Mouse (Mus musculus): ENCODE results near the gene Armc10. TPM values are rescaled to one million over a fixed set of nuclear protein-coding genes. Genes with fewer than 3 reads are reported as not detected.
A peak's percentile ranks its signal among the peaks of the same experiment; 100 is the strongest.

Armc10 gene
- polyA plus RNA-seq, 1 experiment, result 74.3 TPM

DNA sequence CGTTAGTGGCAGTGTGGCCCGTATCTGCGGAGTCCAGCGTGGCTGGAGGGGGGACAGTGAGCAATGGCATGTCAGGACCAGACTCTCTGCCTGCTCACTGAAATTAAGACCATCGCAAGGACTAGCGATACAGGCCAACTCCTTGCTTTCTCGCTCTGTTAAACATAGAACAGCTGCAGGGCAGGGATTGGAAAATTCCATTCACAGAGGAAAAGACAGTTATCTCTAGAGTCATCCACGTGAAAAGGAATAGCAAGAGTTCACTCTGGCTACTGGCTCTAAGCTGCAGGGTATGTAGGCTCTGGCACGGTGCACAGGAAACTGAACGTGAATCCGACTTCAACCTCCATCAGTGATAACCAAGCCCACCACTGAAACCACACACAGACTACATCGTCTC is 29.4 kb downstream of the Armc10 start:
- H3K36me3 ChIP-seq (ENCODE audit: control insufficient read depth, insufficient read depth, low read length, poor library complexity, severe bottlenecking), result no peaks in the 10 kb centered on the region
- no peak overlapping the region for H3K9ac ChIP-seq (ENCODE audit: low read depth, poor library complexity, severe bottlenecking)
- peak overlapping the region; percentile 25 for H3K4me3 ChIP-seq (ENCODE audit: low read depth, low read length)
- TF ChIP-seq POLR2A (IDR thresholded peaks at IDR 0.05; ENCODE audit: insufficient read depth, low read length), result no peak
- no peak for TF ChIP-seq EP300 (IDR thresholded peaks at IDR 0.05; ENCODE audit: insufficient read depth, low read depth, low read length)
- no peak for TF ChIP-seq CTCF (IDR thresholded peaks at IDR 0.05; ENCODE audit: low read depth, low read length)
- peaks cover 3% of the 10 kb centered on the region for H3K4me1 ChIP-seq (ENCODE audit: control insufficient read depth, insufficient read depth, low read length)
- H3K27me3 ChIP-seq (ENCODE audit: control insufficient read depth, insufficient read depth, low read length, poor library complexity, severe bottlenecking), result no peaks in the 10 kb centered on the region
- H3K27ac ChIP-seq (ENCODE audit: insufficient read depth, low read length), result no peak overlapping the region
- H3K9me3 ChIP-seq (replicated peaks; ENCODE audit: control insufficient read depth, insufficient read depth, low read length, poor library complexity, severe bottlenecking), result no peaks in the 10 kb centered on the region

DNA sequence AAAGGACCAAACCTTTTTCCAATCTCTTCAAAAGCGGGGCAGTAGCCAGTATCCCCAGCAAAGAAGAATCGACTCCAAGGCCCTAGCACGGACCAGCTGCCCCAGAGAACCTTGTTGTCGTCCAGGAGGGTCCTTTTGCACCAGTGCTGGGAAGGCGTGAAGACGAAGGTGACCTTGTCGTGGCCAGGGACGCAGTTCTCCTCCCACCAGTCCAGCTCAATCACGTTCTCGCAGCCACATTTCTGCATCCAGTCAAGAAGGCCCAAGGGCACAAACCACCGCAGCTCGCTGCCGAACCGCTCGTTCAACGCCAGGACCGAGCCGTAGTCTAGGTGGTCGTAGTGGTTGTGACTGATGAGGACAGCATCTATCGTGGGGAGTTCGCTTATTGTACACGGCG is 29.9 kb downstream of the Armc10 start:
- Histone ChIP-seq H3K27ac (ENCODE audit: insufficient read depth, low read length) (no peak overlapping the region), H3K9ac (ENCODE audit: low read depth, poor library complexity, severe bottlenecking) (no peak overlapping the region), H3K9me3 (replicated peaks; ENCODE audit: control insufficient read depth, insufficient read depth, low read length, poor library complexity, severe bottlenecking) (no peaks in the 10 kb centered on the region), H3K36me3 (ENCODE audit: control insufficient read depth, insufficient read depth, low read length, poor library complexity, severe bottlenecking) (no peaks in the 10 kb centered on the region), H3K4me1 (ENCODE audit: control insufficient read depth, insufficient read depth, low read length) (peaks cover 3% of the 10 kb centered on the region), H3K27me3 (ENCODE audit: control insufficient read depth, insufficient read depth, low read length, poor library complexity, severe bottlenecking) (no peaks in the 10 kb centered on the region), H3K4me3 (ENCODE audit: low read depth, low read length) (peak overlapping the region; percentile 25)
- peak; percentile 60; the same call in 1 of the 2 replicates for TF ChIP-seq EP300 (IDR thresholded peaks at IDR 0.05; ENCODE audit: insufficient read depth, low read depth, low read length)
- TF ChIP-seq CTCF (IDR thresholded peaks at IDR 0.05; ENCODE audit: low read depth, low read length), result no peak
- TF ChIP-seq POLR2A (IDR thresholded peaks at IDR 0.05; ENCODE audit: insufficient read depth, low read length), result no peak

DNA sequence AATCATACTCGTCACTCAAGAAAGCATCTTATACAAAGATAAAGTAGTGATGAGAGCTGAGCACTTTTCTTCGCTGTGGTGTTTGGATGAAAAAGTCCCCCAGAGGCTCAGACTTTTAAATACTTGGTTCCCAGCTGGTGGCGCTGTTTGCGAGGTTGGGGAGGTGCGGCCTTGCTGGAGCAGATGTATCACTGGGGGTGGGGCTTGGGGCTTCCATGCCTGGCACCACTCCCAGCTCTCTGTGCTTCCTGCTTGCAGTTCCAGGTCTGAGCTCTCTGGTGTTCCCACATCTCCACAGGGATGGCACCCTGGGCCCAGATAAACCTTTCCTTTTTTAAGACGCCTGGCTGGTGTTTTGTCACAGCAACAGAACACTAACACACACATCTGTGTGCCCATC is 32.3 kb downstream of the Armc10 start:
- Histone ChIP-seq H3K9me3 (replicated peaks; ENCODE audit: control insufficient read depth, insufficient read depth, low read length, poor library complexity, severe bottlenecking) (no peaks in the 10 kb centered on the region), H3K9ac (ENCODE audit: low read depth, poor library complexity, severe bottlenecking) (no peak overlapping the region), H3K4me3 (ENCODE audit: low read depth, low read length) (no peak overlapping the region), H3K27me3 (ENCODE audit: control insufficient read depth, insufficient read depth, low read length, poor library complexity, severe bottlenecking) (no peaks in the 10 kb centered on the region), H3K4me1 (ENCODE audit: control insufficient read depth, insufficient read depth, low read length) (peaks cover 3% of the 10 kb centered on the region), H3K27ac (ENCODE audit: insufficient read depth, low read length) (no peak overlapping the region), H3K36me3 (ENCODE audit: control insufficient read depth, insufficient read depth, low read length, poor library complexity, severe bottlenecking) (no peaks in the 10 kb centered on the region)
- TF ChIP-seq POLR2A (IDR thresholded peaks at IDR 0.05; ENCODE audit: insufficient read depth, low read length), result no peak
- TF ChIP-seq CTCF (IDR thresholded peaks at IDR 0.05; ENCODE audit: low read depth, low read length), result no peak
- TF ChIP-seq EP300 (IDR thresholded peaks at IDR 0.05; ENCODE audit: insufficient read depth, low read depth, low read length), result no peak

- H3K36me3 ChIP-seq (ENCODE audit: control insufficient read depth, insufficient read depth, low read length, poor library complexity, severe bottlenecking), result no peaks in the 10 kb centered on the region
These were observed 32.8 kb downstream of the Armc10 start for GRCm38 (mm10) chr5:21678363-21678762.

GRCm38 (mm10) chr5:21680029-21680428 is 34.4 kb downstream of the Armc10 start:
- Histone ChIP-seq H3K27me3 (ENCODE audit: control insufficient read depth, insufficient read depth, low read length, poor library complexity, severe bottlenecking) (no peaks in the 10 kb centered on the region), H3K9me3 (replicated peaks; ENCODE audit: control insufficient read depth, insufficient read depth, low read length, poor library complexity, severe bottlenecking) (no peaks in the 10 kb centered on the region), H3K9ac (ENCODE audit: low read depth, poor library complexity, severe bottlenecking) (no peak overlapping the region), H3K4me1 (ENCODE audit: control insufficient read depth, insufficient read depth, low read length) (no peaks in the 10 kb centered on the region), H3K27ac (ENCODE audit: insufficient read depth, low read length) (no peak overlapping the region), H3K4me3 (ENCODE audit: low read depth, low read length) (no peak overlapping the region), H3K36me3 (ENCODE audit: control insufficient read depth, insufficient read depth, low read length, poor library complexity, severe bottlenecking) (no peaks in the 10 kb centered on the region)
- no peak for TF ChIP-seq POLR2A (IDR thresholded peaks at IDR 0.05; ENCODE audit: insufficient read depth, low read length)
- no peak for TF ChIP-seq CTCF (IDR thresholded peaks at IDR 0.05; ENCODE audit: low read depth, low read length)

More at GRCm38 (mm10) chr5:21678363-21678762, 32.8 kb downstream of the Armc10 start:
- Histone ChIP-seq H3K27ac (ENCODE audit: insufficient read depth, low read length) (no peak overlapping the region), H3K9me3 (replicated peaks; ENCODE audit: control insufficient read depth, insufficient read depth, low read length, poor library complexity, severe bottlenecking) (no peaks in the 10 kb centered on the region), H3K9ac (ENCODE audit: low read depth, poor library complexity, severe bottlenecking) (no peak overlapping the region), H3K4me1 (ENCODE audit: control insufficient read depth, insufficient read depth, low read length) (peaks cover 3% of the 10 kb centered on the region), H3K27me3 (ENCODE audit: control insufficient read depth, insufficient read depth, low read length, poor library complexity, severe bottlenecking) (no peaks in the 10 kb centered on the region), H3K4me3 (ENCODE audit: low read depth, low read length) (no peak overlapping the region)
- TF ChIP-seq EP300 (IDR thresholded peaks at IDR 0.05; ENCODE audit: insufficient read depth, low read depth, low read length) (no peak), POLR2A (IDR thresholded peaks at IDR 0.05; ENCODE audit: insufficient read depth, low read length) (no peak), CTCF (IDR thresholded peaks at IDR 0.05; ENCODE audit: low read depth, low read length) (no peak)

GRCm38 (mm10) chr5:21680940-21681339 is 35.3 kb downstream of the Armc10 start:
- Histone ChIP-seq H3K9ac (ENCODE audit: low read depth, poor library complexity, severe bottlenecking) (no peak overlapping the region), H3K27ac (ENCODE audit: insufficient read depth, low read length) (no peak overlapping the region), H3K36me3 (ENCODE audit: control insufficient read depth, insufficient read depth, low read length, poor library complexity, severe bottlenecking) (no peaks in the 10 kb centered on the region), H3K27me3 (ENCODE audit: control insufficient read depth, insufficient read depth, low read length, poor library complexity, severe bottlenecking) (no peaks in the 10 kb centered on the region), H3K4me1 (ENCODE audit: control insufficient read depth, insufficient read depth, low read length) (no peaks in the 10 kb centered on the region), H3K4me3 (ENCODE audit: low read depth, low read length) (no peak overlapping the region), H3K9me3 (replicated peaks; ENCODE audit: control insufficient read depth, insufficient read depth, low read length, poor library complexity, severe bottlenecking) (no peaks in the 10 kb centered on the region)
- TF ChIP-seq POLR2A (IDR thresholded peaks at IDR 0.05; ENCODE audit: insufficient read depth, low read length), result no peak
- no peak for TF ChIP-seq EP300 (IDR thresholded peaks at IDR 0.05; ENCODE audit: insufficient read depth, low read depth, low read length)
- TF ChIP-seq CTCF (IDR thresholded peaks at IDR 0.05; ENCODE audit: low read depth, low read length), result no peak

Measured in ES-Bruce4 (cell line).